Mouse (Mus musculus): ENCODE data around the gene Zfp668. TPM values are rescaled to one million over a fixed set of nuclear protein-coding genes. Genes with fewer than 3 reads are reported as not detected.
A peak's percentile ranks its signal among the peaks of the same experiment; 100 is the strongest.
"Not testable (repeated sequence)": the region's sequence is repeated elsewhere in the genome, so short reads cannot be mapped to it uniquely, and the experiment has no call there.

Gene Zfp668
- total RNA-seq, 2 experiments from 2014 or later = 24.3 to 25.7 TPM

- Histone ChIP-seq H3K4me3 (no peak overlapping the region), H3K27ac (no peak overlapping the region)
- no peak for DNase-seq (ENCODE audit: low spot score in 2 of 2)
- TF ChIP-seq CTCF (conservative IDR thresholded peaks at IDR 0.05) = no peak
Observed at GRCm38 (mm10) chr7:127907939-127908338, 31.3 kb upstream of the Zfp668 start.

- peak within 1 kb of the TSS; percentile 95 for H3K27ac ChIP-seq
- peak; percentile 80 for DNase-seq (ENCODE audit: low spot score in 2 of 2)
- peak within 1 kb of the TSS; percentile 93 for H3K4me3 ChIP-seq
- TF ChIP-seq CTCF (conservative IDR thresholded peaks at IDR 0.05) = peak; percentile 48
Observed at GRCm38 (mm10) chr7:127903971-127904796, 27.6 kb upstream of the Zfp668 start, which contains the start of gene Bckdk. Gene Bckdk (plus strand): TSS chr7:127904082.

GRCm38 (mm10) chr7:127901772-127902171 is 25.1 kb upstream of the Zfp668 start:
- H3K27ac ChIP-seq = no peak overlapping the region
- no peak for TF ChIP-seq CTCF (conservative IDR thresholded peaks at IDR 0.05)
- DNase-seq (ENCODE audit: low spot score in 2 of 2) = no peak
- H3K4me3 ChIP-seq = no peak overlapping the region

GRCm38 (mm10) chr7:127899997-127900396 is 23.4 kb upstream of the Zfp668 start:
- DNase-seq (ENCODE audit: low spot score in 2 of 2) = no peak
- H3K4me3 ChIP-seq = no peak overlapping the region
- H3K27ac ChIP-seq = no peak overlapping the region
- no peak for TF ChIP-seq CTCF (conservative IDR thresholded peaks at IDR 0.05)

- no peak for TF ChIP-seq CTCF (conservative IDR thresholded peaks at IDR 0.05)
- Histone ChIP-seq H3K27ac (no peak overlapping the region), H3K4me3 (no peak overlapping the region)
- DNase-seq (ENCODE audit: low spot score in 2 of 2) = no peak
Observed at GRCm38 (mm10) chr7:127898179-127898956, 21.7 kb upstream of the Zfp668 start.

GRCm38 (mm10) chr7:127897542-127897941 is 20.9 kb upstream of the Zfp668 start:
- DNase-seq (ENCODE audit: low spot score in 2 of 2) = no peak
- H3K27ac ChIP-seq = no peak overlapping the region
- no peak overlapping the region for H3K4me3 ChIP-seq
- TF ChIP-seq CTCF (conservative IDR thresholded peaks at IDR 0.05) = no peak

GRCm38 (mm10) chr7:127896384-127896783 is 19.8 kb upstream of the Zfp668 start:
- DNase-seq (ENCODE audit: low spot score in 2 of 2) = peak; percentile 39 to 62
- Histone ChIP-seq H3K27ac (no peak overlapping the region), H3K4me3 (no peak overlapping the region)
- TF ChIP-seq CTCF (conservative IDR thresholded peaks at IDR 0.05) = peak; percentile 86

- Histone ChIP-seq H3K4me3 (peak overlapping the region; percentile 65; the same call in 1 of the 2 replicates), H3K27ac (peak overlapping the region; percentile 69; the same call in 1 of the 2 replicates)
- DNase-seq (ENCODE audit: low spot score in 2 of 2) = not testable (repeated sequence)
Observed at GRCm38 (mm10) chr7:127895891-127896290, 19.3 kb upstream of the Zfp668 start.

- H3K27ac ChIP-seq = peak within 1 kb of the TSS; percentile 86
Observed at GRCm38 (mm10) chr7:127895442-127895841, 18.8 kb upstream of the Zfp668 start, which contains the start of the genes Gm21974 and Vkorc1. Gene Gm21974 (minus strand): TSS chr7:127895454. Gene Vkorc1 (minus strand): TSS chr7:127895617.

GRCm38 (mm10) chr7:127894480-127894879 is 17.9 kb upstream of the Zfp668 start:
- no peak for TF ChIP-seq CTCF (conservative IDR thresholded peaks at IDR 0.05)
- Histone ChIP-seq H3K27ac (no peak overlapping the region), H3K4me3 (peak overlapping the region; percentile 65)
- no peak for DNase-seq (ENCODE audit: low spot score in 2 of 2)

More at GRCm38 (mm10) chr7:127895442-127895841, 18.8 kb upstream of the Zfp668 start, which contains the start of the genes Gm21974 and Vkorc1:
- peak; percentile 92 to 96 for DNase-seq (ENCODE audit: low spot score in 2 of 2)
- H3K4me3 ChIP-seq = peak within 1 kb of the TSS; percentile 65
- TF ChIP-seq CTCF (conservative IDR thresholded peaks at IDR 0.05) = peak; percentile 54

GRCm38 (mm10) chr7:127890798-127891197 is 14.2 kb upstream of the Zfp668 start, which contains the start of gene Prss53:
Gene Prss53 (minus strand): TSS chr7:127890970.
- TF ChIP-seq CTCF (conservative IDR thresholded peaks at IDR 0.05) = no peak
- H3K4me3 ChIP-seq = no peak within 1 kb of the TSS
- no peak for DNase-seq (ENCODE audit: low spot score in 2 of 2)
- H3K27ac ChIP-seq = no peak within 1 kb of the TSS

- TF ChIP-seq CTCF (conservative IDR thresholded peaks at IDR 0.05) = no peak
- no peak overlapping the region for H3K27ac ChIP-seq
- no peak overlapping the region for H3K4me3 ChIP-seq
- no peak for DNase-seq (ENCODE audit: low spot score in 2 of 2)
Observed at GRCm38 (mm10) chr7:127888821-127889220, 12.2 kb upstream of the Zfp668 start.

- no peak overlapping the region for H3K4me3 ChIP-seq
- no peak for DNase-seq (ENCODE audit: low spot score in 2 of 2)
- H3K27ac ChIP-seq = no peak overlapping the region
- TF ChIP-seq CTCF (conservative IDR thresholded peaks at IDR 0.05) = no peak
Observed at GRCm38 (mm10) chr7:127887781-127888180, 11.2 kb upstream of the Zfp668 start.

All from layer of hippocampus, adult 2 months (tissue).